Mouse (Mus musculus) embryonic fibroblast, embryonic 13.5 days (primary cell): ENCODE measurements around the gene Kcnn1.

ENCODE experiments used
- CTCF ChIP-seq: IDR thresholded peaks from 2 replicates; pipeline ENCODE4 v1.5.1; 2011; ENCODE audit warnings: mild to moderate bottlenecking, control low read depth, low read length, moderate library complexity, borderline replicate concordance; ENCODE audit not compliant: insufficient read depth
- POLR2A ChIP-seq: IDR thresholded peaks from 2 replicates; pipeline ENCODE4 v1.6.1; 2011; ENCODE audit warnings: low read depth, mild to moderate bottlenecking, control low read depth, low read length, moderate library complexity

GRCm38 (mm10) chr8:70833520-70833919 is 29.5 kb downstream of the Kcnn1 start:
- no peak for TF ChIP-seq CTCF
- TF ChIP-seq POLR2A = no peak
